Mouse (Mus musculus) stomach, embryonic 16.5 days (tissue): Measurements from ENCODE around the gene Nipal4. TPM values are rescaled to one million over a fixed set of nuclear protein-coding genes. Genes with fewer than 3 reads are reported as not detected.

ENCODE experiments used
- ATAC-seq: fragments of 200-750 bp; cut with Nextera tagmentation; 2 replicates; pipeline ENCODE4 v1.8.0; 2017; ENCODE audit warnings: moderate number of reproducible peaks, moderate TSS enrichment; ENCODE audit not compliant: insufficient read depth, low FRiP score
- H3K27ac ChIP-seq: fragments of 300-500 bp; sonication (generic); 2 replicates; pipeline ENCODE4 v1.5.1; 2014; ENCODE audit warnings: low read length
- H3K27me3 ChIP-seq: fragments of 300-500 bp; sonication (generic); 2 replicates; pipeline ENCODE4 v1.6.1; 2014; ENCODE audit warnings: low read length, control low read depth, mixed read lengths; ENCODE audit not compliant: control insufficient read depth, insufficient read depth
- H3K36me3 ChIP-seq: fragments of 300-500 bp; sonication (generic); 2 replicates; pipeline ENCODE4 v1.6.1; 2014; ENCODE audit warnings: low read length; ENCODE audit not compliant: control insufficient read depth, insufficient read depth
- H3K4me1 ChIP-seq: fragments of 300-500 bp; sonication (generic); 2 replicates; pipeline ENCODE4 v1.6.1; 2014; ENCODE audit warnings: low read length, control low read depth, mixed read lengths; ENCODE audit not compliant: control insufficient read depth, insufficient read depth
- H3K4me2 ChIP-seq: fragments of 300-500 bp; sonication (generic); 2 replicates; pipeline ENCODE4 v1.6.1; 2014; ENCODE audit warnings: low read depth, low read length, mixed read lengths
- H3K4me3 ChIP-seq: fragments of 300-500 bp; sonication (generic); replicated peaks from 2 replicates; pipeline ENCODE4 v1.5.1; 2014; ENCODE audit warnings: mild to moderate bottlenecking, low read length
- H3K9ac ChIP-seq: fragments of 300-500 bp; sonication (generic); 2 replicates; pipeline ENCODE4 v1.6.1; 2014; ENCODE audit warnings: low read length
- H3K9me3 ChIP-seq: fragments of 300-500 bp; sonication (generic); replicated peaks from 2 replicates; pipeline ENCODE4 v1.6.1; 2016; ENCODE audit warnings: low read length, control low read depth; ENCODE audit not compliant: control insufficient read depth
- WGBS: fragments of 180-500 bp; shearing (Covaris S2); extraction: QIAGEN DNeasy Blood & Tissue Kit; methylation state at CpG from one replicate; pipeline ENCODE4 v1.1.7; 2014; 5-methylcytosine and 5-hydroxymethylcytosine counted together
- microRNA-seq: library from miRNA; unstranded; fragments of <30 nt; microRNA quantifications from one replicate; pipeline ENCODE4, GENCODE M21; 2016
- polyA plus RNA-seq: library from polyadenylated mRNA; unstranded; fragments of >200 nt; fragmentation: Nextera tagmentation; extraction: Ambion mirVana; gene quantifications from 2 replicates; pipeline ENCODE4 v1.2.1, GENCODE M21; 2015

The Nipal4 gene
- polyA plus RNA-seq, 1 experiment from 2014 or later = 7.8 TPM

- Histone ChIP-seq H3K27ac (no peak overlapping the region), H3K4me3 (no peak overlapping the region), H3K27me3 (no peaks in the 10 kb centered on the region), H3K9ac (no peak overlapping the region), H3K36me3 (no peaks in the 10 kb centered on the region), H3K9me3 (no peaks in the 10 kb centered on the region), H3K4me1 (peaks cover 13% of the 10 kb centered on the region), H3K4me2 (no peak overlapping the region)
- no peak for ATAC-seq
- WGBS = 68% methylated on average over 3 of the region's 3 CpGs
Observed at GRCm38 (mm10) chr11:46113211-46113610, 53.1 kb downstream of the Nipal4 start.

GRCm38 (mm10) chr11:46110945-46111287 is 55.4 kb downstream of the Nipal4 start:
- Histone ChIP-seq H3K4me3 (no peak overlapping the region), H3K9me3 (no peaks in the 10 kb centered on the region), H3K36me3 (no peaks in the 10 kb centered on the region), H3K27me3 (no peaks in the 10 kb centered on the region), H3K9ac (no peak overlapping the region), H3K4me1 (peaks cover 10% of the 10 kb centered on the region), H3K4me2 (no peak overlapping the region), H3K27ac (no peak overlapping the region)
- WGBS = 89% methylated on average over 1 of the region's 1 CpGs
- ATAC-seq = no peak

GRCm38 (mm10) chr11:46110156-46110944 is 56.0 kb downstream of the Nipal4 start:
- no peak for ATAC-seq
- peaks cover 6% of the 10 kb centered on the region for H3K4me1 ChIP-seq
- no peaks in the 10 kb centered on the region for H3K27me3 ChIP-seq
- no peak overlapping the region for H3K27ac ChIP-seq
- no peak overlapping the region for H3K9ac ChIP-seq
- H3K4me2 ChIP-seq = no peak overlapping the region
- 79% methylated on average over 8 of the region's 8 CpGs for WGBS
- no peaks in the 10 kb centered on the region for H3K9me3 ChIP-seq
- H3K36me3 ChIP-seq = no peaks in the 10 kb centered on the region
- H3K4me3 ChIP-seq = no peak overlapping the region

GRCm38 (mm10) chr11:46109206-46109605 is 57.1 kb downstream of the Nipal4 start:
- no peaks in the 10 kb centered on the region for H3K27me3 ChIP-seq
- no peak overlapping the region for H3K9ac ChIP-seq
- 84% methylated on average over 5 of the region's 5 CpGs for WGBS
- no peak overlapping the region for H3K4me2 ChIP-seq
- H3K4me1 ChIP-seq = no peaks in the 10 kb centered on the region
- H3K36me3 ChIP-seq = no peaks in the 10 kb centered on the region
- no peak for ATAC-seq
- H3K4me3 ChIP-seq = no peak overlapping the region
- H3K9me3 ChIP-seq = no peaks in the 10 kb centered on the region
- H3K27ac ChIP-seq = no peak overlapping the region

GRCm38 (mm10) chr11:46107046-46107445 is 59.3 kb downstream of the Nipal4 start:
- WGBS = 88% methylated on average over 1 of the region's 1 CpGs
- H3K4me3 ChIP-seq = no peak overlapping the region
- H3K9me3 ChIP-seq = no peaks in the 10 kb centered on the region

GRCm38 (mm10) chr11:46102107-46102506 is 64.2 kb downstream of the Nipal4 start:
- H3K9ac ChIP-seq = no peak overlapping the region
- 47% methylated on average over 6 of the region's 6 CpGs for whole genome bisulfite sequencing
- H3K27me3 ChIP-seq = no peaks in the 10 kb centered on the region
- H3K4me1 ChIP-seq = no peaks in the 10 kb centered on the region
- H3K4me2 ChIP-seq = no peak overlapping the region
- ATAC-seq = no peak
- peaks cover 7% of the 10 kb centered on the region; the same call in 1 of the 2 replicates for H3K36me3 ChIP-seq
- no peak overlapping the region for H3K4me3 ChIP-seq
- H3K27ac ChIP-seq = no peak overlapping the region
- H3K9me3 ChIP-seq = no peaks in the 10 kb centered on the region

More at GRCm38 (mm10) chr11:46107046-46107445, 59.3 kb downstream of the Nipal4 start:
- H3K4me1 ChIP-seq = no peaks in the 10 kb centered on the region
- no peaks in the 10 kb centered on the region for H3K27me3 ChIP-seq
- ATAC-seq = no peak
- H3K27ac ChIP-seq = no peak overlapping the region
- peaks cover 7% of the 10 kb centered on the region; the same call in 1 of the 2 replicates for H3K36me3 ChIP-seq
- H3K9ac ChIP-seq = no peak overlapping the region
- H3K4me2 ChIP-seq = no peak overlapping the region

Small RNA genes lying within 50 kb of the gene (microRNA-seq; reads per million reads assigned to microRNA genes)
- gene Mir7239 = not detected
- not detected for gene Mir8100

Other genes starting within 250 kb of the Nipal4 start
- gene Lsm11, start 221.6 kb downstream of the Nipal4 start, polyA plus RNA-seq = 3.7 and 4.0 TPM in 2 replicates
- gene Thg1l, start 211.0 kb downstream of the Nipal4 start, polyA plus RNA-seq = 10.5 and 11.0 TPM in 2 replicates
- gene Sox30, start 186.2 kb downstream of the Nipal4 start, polyA plus RNA-seq = 0.17 TPM in 1 of 2 replicates, not detected in the other
- 4.7 and 7.9 TPM in 2 replicates for gene Gm12166, start 114.2 kb downstream of the Nipal4 start, polyA plus RNA-seq
- gene Adam19, start 110.5 kb downstream of the Nipal4 start, polyA plus RNA-seq = 22.0 and 22.4 TPM in 2 replicates
- 0.27 and 0.60 TPM in 2 replicates for gene Fndc9, start 69.0 kb upstream of the Nipal4 start, polyA plus RNA-seq
- 7.3 and 8.1 TPM in 2 replicates for gene Cyfip2, start 146.4 kb upstream of the Nipal4 start, polyA plus RNA-seq
- gene Itk, start 223.0 kb upstream of the Nipal4 start, polyA plus RNA-seq = 0.32 and 0.49 TPM in 2 replicates
- not detected in 2 replicates for gene Fam71b, start 230.1 kb upstream of the Nipal4 start, polyA plus RNA-seq